Mouse (Mus musculus) gastrocnemius, postnatal 25 days (tissue): ENCODE measurements around the gene Ccdc148. TPM values are rescaled to one million over a fixed set of nuclear protein-coding genes. Genes with fewer than 3 reads are reported as not detected.
A peak's percentile ranks its signal among the peaks of the same experiment; 100 is the strongest.

Source experiments
- DNase-seq: peaks from one replicate; pipeline ENCODE4 v3.0.0; 2022
- total RNA-seq, 2 experiments: library from RNA; stranded (reverse); gene quantifications; 1 replicate in 1 of 2; 2 replicates in 1 of 2; pipeline ENCODE4 v1.2.3; 2021

Gene Ccdc148
- total RNA-seq, 2 experiments from 2014 or later = not detected

DNA sequence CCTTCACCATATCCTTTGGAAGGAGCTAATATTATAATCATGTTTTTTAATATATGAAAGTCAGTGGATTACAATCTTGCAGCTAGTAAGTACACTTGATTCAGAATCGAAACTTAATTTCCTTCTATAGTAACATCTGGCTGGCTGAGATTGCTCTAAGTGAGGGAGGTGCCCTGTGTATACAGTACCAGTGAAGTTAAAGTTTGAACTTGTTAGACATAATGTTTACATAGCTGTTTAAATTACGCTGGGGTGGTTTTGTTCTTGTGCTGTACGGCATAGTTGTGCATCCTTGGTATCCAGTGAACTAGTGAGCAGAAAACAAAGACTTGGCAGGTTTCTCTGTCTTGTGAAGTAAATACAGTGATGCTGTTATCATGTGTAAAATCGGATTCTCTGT, 18.5 kb upstream of the Ccdc148 start:
- DNase-seq = no peak

DNA sequence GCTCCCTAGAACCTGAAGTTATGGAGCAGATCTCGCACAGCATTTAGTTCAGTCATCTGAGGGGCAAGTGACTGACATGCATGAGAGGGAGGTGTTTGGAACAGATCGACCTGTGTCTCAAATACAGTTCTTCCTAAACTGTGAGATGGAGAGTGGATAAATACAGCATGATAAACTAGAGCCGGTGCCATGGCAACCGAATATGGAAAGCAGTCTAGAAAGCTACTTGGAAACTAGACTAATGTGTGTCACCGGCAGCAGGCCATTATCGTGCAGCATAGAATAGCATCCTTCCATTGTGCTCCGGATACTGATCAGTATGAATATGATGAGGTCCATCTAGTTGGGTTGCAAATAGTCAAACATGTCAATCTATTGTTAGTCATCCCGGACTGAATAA, 17.7 kb upstream of the Ccdc148 start:
- DNase-seq = no peak

- no peak for DNase-seq
Observed at GRCm38 (mm10) chr2:59175926-59176325, 15.4 kb upstream of the Ccdc148 start.

DNA sequence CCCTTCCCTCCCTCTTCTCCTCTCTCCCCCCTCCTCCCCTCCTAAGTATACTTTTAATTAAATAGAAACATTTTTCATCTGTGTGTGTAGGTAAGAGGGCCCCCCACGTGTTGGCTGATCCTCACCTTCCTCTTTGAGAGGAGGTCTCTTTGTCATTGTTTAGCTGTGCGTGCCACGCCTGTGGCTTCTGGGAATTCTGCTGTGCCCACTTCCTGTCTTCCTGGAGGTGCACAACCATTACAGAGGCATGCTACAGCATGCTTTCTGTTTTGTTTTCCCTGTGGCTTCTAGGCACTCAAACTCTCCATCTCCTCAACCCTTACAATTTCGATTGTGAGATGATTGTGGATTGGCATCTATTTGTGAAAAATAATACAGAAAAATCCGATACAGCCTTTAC, 11.1 kb upstream of the Ccdc148 start:
- DNase-seq = no peak

- no peak for DNase-seq
Observed at GRCm38 (mm10) chr2:59170593-59170992, 10.1 kb upstream of the Ccdc148 start.

GRCm38 (mm10) chr2:59170208-59170589, 9.7 kb upstream of the Ccdc148 start:
- DNase-seq = no peak

DNA sequence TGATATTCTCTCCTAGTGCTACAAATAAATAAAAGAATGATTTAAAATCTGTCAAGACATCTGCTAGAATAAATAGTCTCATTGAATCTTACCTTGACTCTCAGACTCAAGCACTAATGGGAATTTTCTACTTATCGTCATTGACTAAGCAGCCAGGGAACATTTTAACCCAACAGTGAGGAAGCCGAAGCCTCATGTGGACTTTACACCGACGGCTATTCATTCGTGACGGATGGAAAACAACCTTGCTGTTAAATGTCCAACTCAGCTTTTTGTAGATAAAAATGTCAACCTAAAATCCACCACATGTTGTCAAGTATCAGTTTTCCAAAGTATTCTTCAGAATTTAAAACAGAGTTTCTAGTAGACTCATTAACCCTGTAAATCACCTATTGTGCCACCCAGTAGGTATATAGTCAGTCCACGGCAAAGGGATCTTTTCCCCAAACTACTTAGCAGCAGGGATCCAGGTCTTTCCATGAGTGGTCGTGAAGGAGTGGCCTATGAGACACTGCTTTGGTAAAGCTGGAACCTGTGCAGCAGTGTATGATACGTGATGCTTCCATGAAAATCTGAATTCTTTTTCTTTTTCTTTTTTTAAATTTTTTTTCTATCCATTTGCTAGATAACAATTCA, 9.2 kb upstream of the Ccdc148 start:
- no peak for DNase-seq

- DNase-seq = no peak
Observed at GRCm38 (mm10) chr2:59167830-59168229, 7.3 kb upstream of the Ccdc148 start.

- no peak for DNase-seq
Observed at GRCm38 (mm10) chr2:59166976-59167375, 6.5 kb upstream of the Ccdc148 start.

- no peak for DNase-seq
Observed at GRCm38 (mm10) chr2:59162285-59162600, 1.8 kb upstream of the Ccdc148 start.

DNA sequence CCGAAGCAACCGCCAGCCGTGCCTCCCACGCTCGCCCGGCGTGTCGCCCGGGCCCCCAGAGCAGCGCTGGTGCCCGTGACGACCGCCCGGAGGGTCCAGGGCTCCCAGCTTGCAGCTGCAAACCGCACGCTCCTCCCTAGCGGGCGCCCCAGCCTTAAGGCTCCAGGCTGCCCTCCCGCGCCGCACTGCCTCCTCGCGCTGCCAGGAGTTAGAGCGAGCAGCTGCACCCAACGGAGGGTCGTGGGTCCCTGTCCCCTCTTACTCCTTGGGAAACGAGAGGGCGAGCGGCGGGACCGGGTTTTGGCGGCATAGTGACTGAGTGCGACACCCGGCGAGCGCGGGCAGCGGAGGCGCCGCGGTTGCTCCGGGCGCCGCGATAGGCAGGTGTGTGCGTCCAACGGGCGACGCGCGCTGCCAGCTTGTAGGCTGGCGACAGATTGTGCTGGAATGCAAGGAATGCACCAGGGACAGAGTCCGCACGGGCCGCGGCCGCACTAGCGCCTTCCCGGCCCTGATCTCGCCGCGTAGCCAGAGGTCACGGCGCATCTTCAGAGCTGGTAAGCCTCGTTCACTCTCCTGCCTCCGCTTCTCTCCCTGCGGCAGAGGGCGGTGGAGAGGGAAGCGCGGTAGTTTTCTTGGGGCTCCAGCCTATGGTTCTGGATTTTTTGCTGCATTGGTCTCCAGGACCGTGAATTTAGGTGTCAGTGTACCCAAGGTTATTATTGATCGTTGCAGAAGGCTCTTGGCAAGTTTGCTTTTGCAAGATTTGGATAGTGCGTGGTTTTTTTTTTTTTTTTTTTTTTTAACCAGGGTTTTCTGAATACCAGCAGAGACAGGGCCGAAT, 1.2 kb upstream of the Ccdc148 start:
- peak; percentile 40 for DNase-seq

GRCm38 (mm10) chr2:59161021-59161440, 548 bp upstream of the Ccdc148 start:
- DNase-seq = no peak

DNA sequence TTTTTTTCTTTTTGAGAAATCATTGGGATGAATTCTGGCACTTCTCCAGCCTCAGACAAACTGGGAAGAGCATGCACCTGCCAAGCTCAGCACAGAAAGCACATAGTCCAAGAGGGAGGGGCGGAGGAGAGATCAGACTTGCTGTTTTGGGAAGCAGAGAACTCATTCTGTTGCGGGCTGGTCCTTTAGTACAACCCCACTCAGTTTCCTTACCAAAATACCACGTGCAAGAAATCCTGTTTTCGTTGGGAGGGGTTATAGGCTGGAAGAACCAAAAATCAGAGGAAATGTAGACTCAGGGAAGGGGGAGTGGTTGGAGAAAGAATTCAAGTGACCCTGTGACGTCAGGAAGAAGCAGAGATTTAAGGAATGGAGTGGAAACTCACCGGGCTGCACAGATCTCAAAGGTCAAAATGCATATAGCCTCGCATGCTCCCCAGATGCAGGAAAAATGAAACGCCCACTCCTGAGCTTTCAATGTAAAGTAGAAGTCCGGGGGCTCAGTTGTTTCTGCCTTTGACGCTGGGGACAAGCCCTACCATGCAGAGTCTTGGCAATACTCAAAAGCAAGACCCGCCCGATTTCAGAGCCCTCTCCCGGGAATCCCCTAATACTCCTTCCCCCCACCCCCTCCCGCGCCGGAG, 400 bp downstream of the Ccdc148 start:
- DNase-seq = no peak

DNA sequence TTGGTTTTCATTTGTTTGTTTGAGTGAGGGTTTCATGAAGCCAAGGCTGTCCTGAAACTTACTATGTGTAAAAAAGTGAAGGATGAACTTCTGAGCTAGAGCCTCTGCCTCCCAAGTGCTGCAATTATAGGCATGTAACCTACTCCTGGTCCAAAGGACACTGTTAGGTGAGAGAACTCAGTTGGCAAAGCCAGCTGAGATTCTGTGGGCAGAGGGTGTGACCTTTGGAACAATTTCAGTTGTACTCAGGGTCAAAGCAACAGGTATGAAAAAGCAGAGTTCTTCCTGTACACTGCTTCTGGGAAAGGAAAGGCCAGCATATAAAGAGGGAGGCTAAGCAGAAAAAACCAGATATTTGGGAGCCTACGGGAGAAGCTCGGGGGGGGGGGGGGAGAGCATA, 2.4 kb downstream of the Ccdc148 start:
- DNase-seq = no peak

GRCm38 (mm10) chr2:59155428-59155827, 5.1 kb downstream of the Ccdc148 start:
- DNase-seq = no peak

- DNase-seq = no peak
Observed at GRCm38 (mm10) chr2:59131044-59131443, 29.4 kb downstream of the Ccdc148 start.

- DNase-seq = no peak
Observed at GRCm38 (mm10) chr2:59129821-59130220, 30.7 kb downstream of the Ccdc148 start.

- DNase-seq = no peak
Observed at GRCm38 (mm10) chr2:59129023-59129422, 31.5 kb downstream of the Ccdc148 start.

GRCm38 (mm10) chr2:59055615-59056145, 104.8 kb downstream of the Ccdc148 start:
- no peak for DNase-seq

DNA sequence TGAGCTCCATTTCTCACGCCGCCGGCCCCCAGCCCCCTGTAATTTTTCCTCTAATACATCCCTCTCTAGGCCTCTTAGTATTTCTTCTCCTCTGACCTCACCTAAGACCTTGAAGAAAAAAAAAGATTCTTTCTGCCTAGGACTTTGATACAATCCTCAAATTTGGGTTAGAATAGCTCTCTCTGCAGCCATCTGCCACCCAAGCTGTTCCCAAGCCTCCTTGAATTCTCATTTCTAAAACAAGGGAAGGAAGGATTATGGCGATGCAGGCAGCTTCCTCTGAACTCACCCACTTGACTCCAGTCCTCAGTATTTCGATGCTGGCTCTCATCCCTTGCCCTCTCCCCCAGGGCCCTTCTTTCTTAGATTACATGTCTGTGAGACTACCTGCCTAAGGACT, 106.1 kb downstream of the Ccdc148 start:
- no peak for DNase-seq

DNA sequence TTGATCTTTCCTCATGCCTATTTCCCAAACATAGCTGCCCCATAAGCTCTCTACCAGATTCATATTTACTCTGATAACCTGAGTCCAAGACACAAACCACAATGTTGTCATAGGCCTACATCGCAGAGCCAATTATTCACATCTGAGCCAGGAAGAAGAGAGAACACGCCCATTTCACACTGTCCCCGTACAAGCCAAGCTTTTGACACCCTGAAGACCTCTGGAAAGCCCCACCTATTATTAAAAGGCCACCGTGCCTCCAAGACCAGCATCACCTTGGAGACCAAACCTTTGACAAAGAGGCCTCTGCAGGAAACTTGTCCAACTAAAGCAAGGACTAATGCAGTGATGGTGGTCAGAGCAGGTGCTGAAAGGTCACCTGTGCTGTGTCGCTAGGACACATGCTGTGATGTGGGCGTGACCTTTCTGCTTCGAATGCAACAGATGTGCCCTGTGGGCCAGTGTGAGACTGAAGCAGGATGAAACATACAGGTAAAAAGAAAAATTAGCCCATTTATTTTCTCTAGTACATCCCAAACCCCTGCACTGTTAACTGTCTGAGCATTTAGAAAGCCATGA, 106.9 kb downstream of the Ccdc148 start:
- DNase-seq = no peak

DNA sequence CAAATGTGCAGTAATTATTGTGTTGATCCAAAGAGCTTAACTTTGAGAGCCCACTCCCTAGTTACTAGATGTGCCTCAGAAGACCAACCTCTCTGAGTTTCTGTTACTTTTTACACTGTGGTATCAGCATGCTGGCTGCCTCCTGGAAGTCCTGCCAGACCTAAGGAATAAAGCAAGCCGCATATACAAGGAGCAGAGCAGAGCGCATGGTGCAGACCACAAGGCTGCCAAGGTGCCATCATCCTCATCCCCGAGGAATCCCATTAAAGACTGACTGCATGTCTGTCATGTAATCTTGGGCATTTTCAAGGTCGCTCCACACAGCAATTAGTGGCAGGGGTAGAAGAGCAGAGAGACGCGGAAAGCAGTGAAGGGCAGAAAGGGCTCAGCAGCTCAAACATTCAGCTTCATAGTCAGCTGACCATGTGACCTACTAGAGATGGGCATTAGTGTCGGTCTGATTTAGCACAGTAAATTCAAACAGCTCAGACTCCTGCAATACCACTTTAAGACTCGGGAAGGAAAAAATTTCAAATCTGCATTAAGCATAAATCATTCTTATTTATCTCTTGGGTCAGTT, 110.1 kb downstream of the Ccdc148 start:
- no peak for DNase-seq
